Mouse (Mus musculus) kidney, adult 8-10 months (tissue): ENCODE results near the gene Hist1h2bn.
"Not testable (repeated sequence)": the region's sequence is repeated elsewhere in the genome, so short reads cannot be mapped to it uniquely, and the experiment has no call there.

Source experiments
- DNase-seq, 2 experiments: peaks; one replicate each; pipeline ENCODE4 v3.0.0; 2022

Hist1h2bn gene

GRCm38 (mm10) chr13:21753524-21754285 lies at the start of gene Hist1h2bn, which contains the start of gene Hist1h2ak:
Hist1h2bn (plus strand) TSS chr13:21754123.
Hist1h2ak (minus strand) TSS chr13:21753827.
- DNase-seq, result peak; percentile 12 to 58

DNA sequence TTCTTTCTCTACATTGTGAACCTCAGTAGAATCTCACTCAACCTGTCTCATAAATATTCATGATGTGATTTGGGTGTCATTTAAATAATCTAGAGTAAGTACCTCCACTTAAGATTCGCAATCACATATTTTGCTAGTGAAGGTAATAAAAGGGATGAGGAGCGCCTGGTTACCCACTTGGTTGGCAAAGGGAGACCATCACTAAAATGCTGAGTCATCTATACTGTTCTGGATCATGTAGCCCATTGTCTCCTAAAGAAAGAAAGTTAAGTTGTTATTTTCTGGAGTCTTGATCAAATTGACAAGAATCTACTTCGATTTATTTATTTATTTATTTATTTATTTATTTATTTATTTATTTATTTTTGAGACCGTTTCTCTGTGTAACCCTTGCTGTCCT lies 47.3 kb upstream of the Hist1h2bn start:
- DNase-seq, result no peak

GRCm38 (mm10) chr13:21710031-21710711 lies 43.8 kb upstream of the Hist1h2bn start:
- peak; percentile 73 to 87 for DNase-seq

DNA sequence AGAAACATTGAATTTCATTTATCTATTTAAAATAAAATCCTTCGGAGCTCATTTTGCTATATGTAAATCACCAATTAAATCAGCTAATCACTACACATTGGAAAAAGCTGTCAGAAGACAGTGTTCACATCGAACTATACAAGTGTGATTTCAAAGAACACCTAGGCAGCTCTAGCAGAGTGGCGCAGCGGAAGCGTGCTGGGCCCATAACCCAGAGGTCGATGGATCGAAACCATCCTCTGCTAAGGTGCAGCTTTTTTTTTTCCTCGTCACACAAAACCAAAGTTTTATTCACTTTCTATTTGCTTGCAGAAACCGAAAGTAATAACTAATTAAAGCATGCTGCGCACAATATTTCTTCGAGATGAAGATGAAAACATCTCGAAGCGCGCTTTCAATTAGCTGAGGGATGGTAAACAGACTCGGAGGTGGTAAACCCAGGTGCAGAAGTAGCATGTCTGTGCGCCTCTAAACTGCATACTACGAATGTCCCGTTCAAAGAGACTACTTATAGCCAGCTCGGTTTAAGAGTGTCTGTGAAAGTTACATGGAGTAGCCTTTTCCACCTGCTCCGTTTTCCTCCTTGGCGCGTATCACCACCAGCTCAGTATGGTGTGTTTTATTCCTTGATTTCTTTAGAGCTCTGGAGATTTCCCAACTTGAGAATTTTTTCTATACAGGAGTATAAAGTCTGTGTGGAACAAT lies 43.0 kb upstream of the Hist1h2bn start:
- peak; percentile 60 to 80 for DNase-seq

DNA sequence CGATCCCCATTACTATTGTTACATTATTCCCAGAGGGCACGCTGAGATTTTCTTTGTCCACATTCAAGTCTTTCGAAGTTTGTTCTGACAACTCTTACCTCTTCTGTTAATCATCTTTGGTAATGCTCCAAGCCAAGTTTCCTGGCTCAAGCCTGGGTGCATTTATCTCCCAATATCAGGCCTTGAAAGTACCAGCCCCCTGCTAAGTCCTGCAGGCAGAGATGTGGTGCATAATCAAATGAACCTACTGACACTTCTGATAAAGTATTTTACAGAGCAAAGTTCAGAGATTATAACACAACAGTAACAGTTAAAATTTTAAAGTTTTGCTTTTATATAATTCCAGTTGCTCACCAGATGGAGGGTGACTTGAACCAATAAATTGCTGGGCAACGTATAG lies 42.2 kb upstream of the Hist1h2bn start:
- DNase-seq, result no peak

- DNase-seq, result peak; percentile 37 to 66
Measured at GRCm38 (mm10) chr13:21714725-21715124, 39.2 kb upstream of the Hist1h2bn start.

- DNase-seq, result no peak
Measured at GRCm38 (mm10) chr13:21715131-21715863, 38.6 kb upstream of the Hist1h2bn start.

DNA sequence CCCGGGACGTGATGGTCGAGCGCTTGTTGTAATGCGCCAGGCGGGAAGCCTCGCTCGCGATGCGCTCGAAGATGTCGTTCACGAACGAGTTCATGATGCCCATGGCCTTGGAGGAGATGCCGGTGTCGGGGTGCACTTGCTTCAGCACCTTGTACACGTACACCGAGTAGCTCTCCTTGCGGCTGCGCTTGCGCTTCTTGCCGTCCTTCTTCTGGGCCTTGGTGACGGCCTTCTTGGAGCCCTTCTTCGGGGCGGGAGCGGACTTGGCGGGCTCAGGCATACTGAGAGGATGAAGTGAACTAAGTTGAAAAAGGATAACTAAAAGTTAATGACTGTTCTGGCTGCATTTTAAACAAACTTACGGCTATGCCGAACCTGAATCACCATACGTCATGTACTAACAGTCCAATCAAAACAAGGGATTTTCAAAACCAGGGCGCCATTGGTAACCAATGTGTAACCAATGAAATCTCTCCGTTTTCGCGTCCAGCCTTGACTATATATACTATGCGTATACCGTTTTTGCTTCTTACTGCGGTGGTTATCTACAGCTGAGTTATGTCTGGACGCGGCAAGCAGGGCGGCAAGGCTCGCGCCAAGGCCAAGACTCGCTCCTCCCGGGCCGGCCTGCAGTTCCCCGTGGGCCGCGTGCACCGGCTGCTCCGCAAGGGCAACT lies 37.9 kb upstream of the Hist1h2bn start, which contains the start of the genes Hist1h2bl and Hist1h2ai:
Gene Hist1h2bl, minus strand, starts transcription at position 280 of the 676 bp plus-strand sequence.
Gene Hist1h2ai, plus strand, starts transcription at position 559 of the 676 bp plus-strand sequence.
- DNase-seq, result peak; percentile 54 to 71

DNA sequence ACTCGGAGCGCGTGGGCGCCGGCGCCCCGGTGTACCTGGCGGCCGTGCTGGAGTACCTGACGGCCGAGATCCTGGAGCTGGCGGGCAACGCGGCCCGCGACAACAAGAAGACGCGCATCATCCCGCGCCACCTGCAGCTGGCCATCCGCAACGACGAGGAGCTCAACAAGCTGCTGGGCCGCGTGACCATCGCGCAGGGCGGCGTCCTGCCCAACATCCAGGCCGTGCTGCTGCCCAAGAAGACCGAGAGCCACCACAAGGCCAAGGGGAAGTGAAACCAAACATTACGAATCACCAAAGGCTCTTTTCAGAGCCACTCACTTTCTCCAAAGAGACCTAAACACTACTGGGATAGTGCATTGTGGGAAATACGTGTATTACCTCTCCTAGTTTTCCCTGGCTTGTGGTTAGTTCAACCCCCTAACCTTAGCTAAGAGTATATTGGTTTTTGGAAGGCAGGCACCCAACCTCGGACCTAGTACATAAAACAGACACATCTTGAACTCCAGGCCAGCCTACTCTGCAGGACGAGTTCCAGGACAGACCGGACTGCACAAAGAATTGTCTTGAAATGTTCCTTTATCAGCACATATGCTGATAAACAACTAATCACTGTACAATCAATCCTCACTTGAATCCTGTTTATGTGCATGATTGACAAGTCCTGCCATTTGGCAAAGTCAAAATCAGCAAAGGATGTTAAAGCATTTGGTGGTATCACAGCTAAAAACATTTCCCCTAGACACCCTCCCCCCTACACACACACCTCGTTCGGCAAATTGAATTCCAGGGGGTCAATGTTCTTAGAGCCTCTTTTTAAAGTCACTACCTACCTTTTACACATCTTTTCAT lies 37.2 kb upstream of the Hist1h2bn start:
- not testable (repeated sequence) for DNase-seq

DNA sequence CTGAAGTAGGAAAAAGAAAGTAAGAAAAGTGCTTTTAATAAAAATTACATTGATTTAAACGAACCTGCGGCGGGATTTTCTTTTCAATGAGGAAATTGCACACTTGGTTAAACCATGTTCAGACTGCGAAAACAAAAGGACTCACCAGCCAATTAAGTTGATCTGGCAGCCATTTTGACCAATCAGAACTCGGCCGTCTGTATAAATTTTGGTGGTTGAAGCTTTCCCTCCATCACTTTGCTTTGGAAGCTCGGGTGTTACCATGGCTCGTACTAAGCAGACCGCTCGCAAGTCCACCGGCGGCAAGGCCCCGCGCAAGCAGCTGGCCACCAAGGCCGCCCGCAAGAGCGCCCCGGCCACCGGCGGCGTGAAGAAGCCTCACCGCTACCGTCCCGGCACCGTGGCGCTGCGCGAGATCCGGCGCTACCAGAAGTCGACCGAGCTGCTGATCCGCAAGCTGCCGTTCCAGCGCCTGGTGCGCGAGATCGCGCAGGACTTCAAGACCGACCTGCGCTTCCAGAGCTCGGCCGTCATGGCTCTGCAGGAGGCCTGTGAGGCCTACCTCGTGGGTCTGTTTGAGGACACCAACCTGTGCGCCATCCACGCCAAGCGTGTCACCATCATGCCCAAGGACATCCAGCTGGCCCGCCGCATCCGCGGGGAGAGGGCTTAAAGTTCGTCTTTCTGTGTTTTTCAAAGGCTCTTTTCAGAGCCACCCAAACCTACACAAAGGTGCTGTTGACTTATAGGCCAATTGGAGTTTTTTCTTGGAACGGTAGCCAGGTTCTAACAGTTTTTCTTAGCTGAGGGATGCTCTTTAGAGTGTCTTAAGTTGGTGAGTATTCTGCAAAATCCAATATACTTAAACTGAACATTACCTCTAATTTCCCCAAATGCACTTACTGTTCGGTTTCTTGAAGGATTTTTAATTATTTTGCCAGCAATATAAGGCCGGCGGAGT lies 36.2 kb upstream of the Hist1h2bn start, which contains the start of gene Hist1h3h:
Gene Hist1h3h, plus strand, starts transcription at position 263 of the 961 bp plus-strand sequence.
- DNase-seq, result peak; percentile 41 to 46

DNA sequence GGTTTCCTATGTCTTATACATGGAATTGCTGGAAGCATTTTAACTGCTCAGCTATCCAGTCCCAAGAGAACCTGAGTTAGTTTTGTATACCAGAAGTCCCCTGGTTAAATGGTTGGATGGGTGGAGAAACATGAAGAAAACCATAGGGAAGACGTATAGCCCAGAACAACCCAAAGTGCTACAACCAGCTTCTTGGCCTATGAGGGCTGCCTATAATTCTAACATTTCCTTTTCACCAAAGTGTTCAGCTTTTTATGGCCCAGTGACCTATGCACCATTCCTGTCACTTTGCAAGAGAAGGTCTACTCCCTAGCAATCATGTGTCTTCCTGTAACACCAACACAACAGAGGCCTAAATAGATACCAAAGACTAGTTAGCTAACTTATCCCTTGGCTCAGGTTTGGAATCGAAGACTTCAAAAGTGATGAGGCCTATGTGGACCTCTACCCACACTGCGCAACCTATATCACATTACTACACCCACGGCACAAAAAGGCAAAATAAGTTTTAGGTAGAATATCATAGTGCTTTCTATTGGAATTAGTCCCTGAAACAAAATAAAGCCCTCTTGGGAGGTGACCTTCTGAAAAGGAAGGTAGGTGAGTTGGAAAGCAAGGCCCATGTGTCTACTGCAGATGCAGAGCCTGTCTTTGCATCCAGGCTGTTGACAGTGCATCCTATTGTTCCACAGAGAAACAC lies 35.4 kb upstream of the Hist1h2bn start:
- no peak for DNase-seq

DNA sequence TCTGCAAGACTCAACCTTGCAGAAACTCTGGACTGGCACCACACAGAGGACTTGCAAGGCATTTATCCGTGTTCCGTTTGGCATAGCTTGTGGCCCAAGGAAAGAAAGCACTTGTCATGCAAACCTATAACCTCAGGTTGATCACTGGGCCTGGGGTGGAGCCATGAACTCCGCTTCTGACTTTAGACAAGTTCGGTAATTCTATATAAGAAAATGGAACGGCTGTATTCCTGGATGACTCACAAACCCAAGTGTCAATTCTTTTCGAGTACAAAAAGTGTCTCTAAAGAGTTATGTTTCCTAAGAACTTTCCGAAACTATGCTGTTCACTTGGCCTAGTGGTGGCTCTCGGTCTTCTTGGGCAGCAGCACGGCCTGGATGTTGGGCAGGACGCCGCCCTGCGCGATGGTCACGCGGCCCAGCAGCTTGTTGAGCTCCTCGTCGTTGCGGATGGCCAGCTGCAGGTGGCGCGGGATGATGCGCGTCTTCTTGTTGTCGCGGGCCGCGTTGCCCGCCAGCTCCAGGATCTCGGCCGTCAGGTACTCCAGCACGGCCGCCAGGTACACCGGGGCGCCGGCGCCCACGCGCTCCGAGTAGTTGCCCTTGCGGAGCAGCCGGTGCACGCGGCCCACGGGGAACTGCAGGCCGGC lies 32.7 kb upstream of the Hist1h2bn start:
- not testable (repeated sequence) for DNase-seq

DNA sequence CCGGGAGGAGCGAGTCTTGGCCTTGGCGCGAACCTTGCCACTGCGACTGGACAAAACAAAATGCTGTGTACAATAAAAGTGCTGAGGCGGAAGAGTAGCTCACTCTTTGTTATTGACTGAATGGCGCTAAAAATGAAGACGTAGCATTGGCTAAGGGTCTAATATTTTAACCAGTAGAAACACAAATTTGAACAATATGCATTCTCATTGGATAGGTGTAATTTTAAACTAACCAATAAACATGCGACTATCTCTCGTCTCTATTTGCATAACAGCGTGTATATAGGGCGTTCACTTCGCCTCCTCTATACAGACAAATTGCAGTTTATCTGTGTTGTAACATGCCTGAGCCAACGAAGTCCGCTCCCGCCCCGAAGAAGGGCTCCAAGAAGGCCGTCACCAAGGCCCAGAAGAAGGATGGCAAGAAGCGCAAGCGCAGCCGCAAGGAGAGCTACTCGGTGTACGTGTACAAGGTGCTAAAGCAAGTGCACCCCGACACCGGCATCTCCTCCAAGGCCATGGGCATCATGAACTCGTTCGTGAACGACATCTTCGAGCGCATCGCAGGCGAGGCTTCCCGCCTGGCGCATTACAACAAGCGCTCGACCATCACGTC lies 32.1 kb upstream of the Hist1h2bn start, which contains the start of gene Hist1h2bm:
Gene Hist1h2bm, plus strand, starts transcription at position 288 of the 616 bp plus-strand sequence.
- peak; percentile 11 to 52 for DNase-seq

DNA sequence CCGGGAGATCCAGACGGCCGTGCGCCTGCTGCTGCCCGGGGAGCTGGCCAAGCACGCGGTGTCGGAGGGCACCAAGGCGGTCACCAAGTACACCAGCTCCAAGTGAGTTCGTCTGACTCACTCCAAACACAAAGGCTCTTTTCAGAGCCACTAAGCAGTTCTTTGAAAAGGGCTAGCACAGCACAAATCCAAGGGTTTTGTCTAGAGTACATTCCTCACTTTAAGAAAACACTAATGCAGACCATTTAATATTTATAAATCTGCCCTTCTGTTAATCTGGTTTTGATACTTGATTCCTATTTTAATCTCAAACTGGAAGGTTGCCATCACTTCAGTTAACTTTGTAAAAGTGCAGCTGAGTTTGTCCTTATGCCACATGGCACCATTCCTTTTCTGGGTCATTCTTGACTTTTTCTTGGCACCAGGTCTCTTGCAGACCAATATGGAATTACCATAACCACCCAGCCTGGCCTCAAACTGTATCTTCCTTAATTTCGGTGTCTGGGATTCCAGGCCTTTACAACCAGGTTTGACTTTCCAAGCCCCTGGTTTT lies 31.5 kb upstream of the Hist1h2bn start:
- no peak for DNase-seq

GRCm38 (mm10) chr13:21722993-21723836 lies 30.7 kb upstream of the Hist1h2bn start:
- no peak for DNase-seq

- DNase-seq, result no peak
Measured at GRCm38 (mm10) chr13:21727948-21728572, 25.9 kb upstream of the Hist1h2bn start.
